ENCODE assay signal across 9 mouse cellular contexts in the genomic region with DNA sequence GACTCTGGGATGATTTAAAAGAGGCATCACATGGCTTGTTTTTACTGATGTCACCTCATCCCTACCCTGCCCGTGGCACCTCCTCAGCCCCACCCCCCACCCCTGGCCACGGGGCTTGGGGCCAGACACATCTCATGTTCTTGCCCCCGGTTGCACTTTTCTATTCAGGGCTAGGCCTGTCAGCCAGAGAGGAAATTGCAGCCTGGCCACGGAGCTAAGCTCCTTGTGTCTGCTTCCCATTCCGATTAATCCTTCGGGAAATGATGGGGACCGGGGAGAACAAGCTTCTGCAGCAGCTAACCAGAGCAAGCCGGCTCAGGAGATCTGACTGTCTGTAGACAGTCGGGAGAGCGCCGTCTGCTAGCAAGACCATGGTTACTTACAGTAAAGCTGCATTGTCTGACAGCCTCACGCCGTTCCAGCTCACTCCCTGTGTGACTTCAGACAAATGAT. TPM values are rescaled to one million over a fixed set of nuclear protein-coding genes. Genes with fewer than 3 reads are reported as not detected.
DNase-seq lines count a peak whose midpoint lies in the region; ATAC-seq and TF ChIP-seq lines count a peak whose summit lies in the region.
"Had no signal": no experiment of that assay in that cellular context is flagged by ENCODE, and none has a peak within 500 bp of the region (broad histone marks: within the 10 kb centered on the region; RNA-seq: fewer than 3 reads in every experiment).

No protein-coding gene starts in this region.

- peaks cover 13% of the 10 kb centered on the region for H3K4me1 ChIP-seq in midbrain, postnatal 0 days (ENCODE audit: insufficient read depth, low read length)

- DNase-seq in thymus, postnatal 4 days = peak; percentile 50
- no peak for DNase-seq in thymus, adult 18-20 months
- DNase-seq in gastrocnemius, postnatal 4 days (ENCODE audit: low spot score in 2 of 2) = peak; percentile 44 to 46
- peak; percentile 64 for DNase-seq in kidney, adult 9 months
- peak; percentile 50 for DNase-seq in midbrain, postnatal 0 days (ENCODE audit: low spot score)
- DNase-seq in layer of hippocampus, postnatal 14 days (ENCODE audit: low spot score in 2 of 2) = no peak
- no peak for DNase-seq in left cerebral cortex, postnatal 4 days
- no peak for DNase-seq in cerebellum, postnatal 36 days

- TF ChIP-seq CTCF in midbrain, postnatal 0 days (IDR thresholded peaks at IDR 0.05) = no peak

- intact Hi-C loops in left cerebral cortex, postnatal 4 days (cut with DNase I) = no loop called here

- no peaks in the 10 kb centered on the region for H3K9me3 ChIP-seq in midbrain, postnatal 0 days (ENCODE audit: low read length)
- H3K9me3 ChIP-seq: megakaryocyte, embryonic 14.5 days had no signal

- H3K4me2 ChIP-seq in midbrain, postnatal 0 days (ENCODE audit: low read depth, low read length, poor library complexity, severe bottlenecking) = no peak overlapping the region

- no peaks in the 10 kb centered on the region for H3K27me3 ChIP-seq in midbrain, postnatal 0 days (ENCODE audit: insufficient read depth, low read length)
- H3K27me3 ChIP-seq: megakaryocyte, embryonic 14.5 days had no signal

- peak overlapping the region; percentile 29; the same call in 1 of the 2 replicates for H3K9ac ChIP-seq in midbrain, postnatal 0 days (replicated peaks; ENCODE audit: low read length, poor library complexity, severe bottlenecking)

- H3K36me3 ChIP-seq in midbrain, postnatal 0 days (ENCODE audit: insufficient read depth, low read length) = peaks cover 38% of the 10 kb centered on the region

- H3K4me3 ChIP-seq in midbrain, postnatal 0 days (ENCODE audit: low read depth, low read length) = no peak overlapping the region
- H3K4me3 ChIP-seq: megakaryocyte, embryonic 14.5 days had no signal

- peak; percentile 80 for ATAC-seq in midbrain, postnatal 0 days (ENCODE audit: low FRiP score)

- 20% methylated on average over 13 of the region's 13 CpGs for WGBS in midbrain, postnatal 0 days

- H3K27ac ChIP-seq in midbrain, postnatal 0 days (ENCODE audit: low read depth, low read length) = peak overlapping the region; percentile 75

RNA-seq across cellular contexts. Expression of a gene that starts 40.7 kb away (rescaled TPM):
- total RNA-seq in gastrocnemius, postnatal 4 days (2021) = 1 to 10 TPM; 5.6 to 6.5 TPM
- total RNA-seq in midbrain, postnatal 0 days (2014; rRNA removed) = 1.2 TPM in 1 of 2 replicates, not detected in the other
- polyA plus RNA-seq in midbrain, postnatal 0 days (2015; fragmentation: Nextera tagmentation; extraction: Ambion mirVana) = not detected in 2 replicates
- 1 to 10 TPM; 1.4 to 1.7 TPM for total RNA-seq in layer of hippocampus, postnatal 14 days (2021)
- not detected for total RNA-seq in left cerebral cortex, postnatal 4 days (2021)

RNA-seq across cellular contexts. Expression of a gene that starts 50.3 kb away (rescaled TPM):
- total RNA-seq in gastrocnemius, postnatal 4 days (2021) = 1 to 10 TPM; 1.0 to 1.3 TPM
- not detected in 2 replicates for total RNA-seq in midbrain, postnatal 0 days (2014; rRNA removed)
- 0.26 TPM in 1 of 2 replicates, not detected in the other for polyA plus RNA-seq in midbrain, postnatal 0 days (2015; fragmentation: Nextera tagmentation; extraction: Ambion mirVana)
- under 1 TPM; 0.31 to 0.67 TPM for total RNA-seq in layer of hippocampus, postnatal 14 days (2021)
- total RNA-seq in left cerebral cortex, postnatal 4 days (2021) = under 1 TPM; 0.12 to 0.22 TPM

Comparison
In these comparisons a context has a peak if more than half of its experiments do, and no peak if none do; other contexts are left out.
1. DNase-seq: peak in thymus, postnatal 4 days (single experiment), gastrocnemius, postnatal 4 days (2 of 2), kidney, adult 9 months (single experiment) and midbrain, postnatal 0 days (single experiment); none in thymus, adult 18-20 months (0 of 2), layer of hippocampus, postnatal 14 days (0 of 2), left cerebral cortex, postnatal 4 days (single experiment) and cerebellum, postnatal 36 days (0 of 2).